Mouse (Mus musculus) ovary, postnatal 36 days (tissue): Measurements from ENCODE around the gene Slc12a8.

ENCODE experiments used
- DNase-seq: peaks from one replicate; pipeline ENCODE4 v3.0.0; 2022; ENCODE audit warnings: low spot score, mixed read lengths

Gene Slc12a8

DNA sequence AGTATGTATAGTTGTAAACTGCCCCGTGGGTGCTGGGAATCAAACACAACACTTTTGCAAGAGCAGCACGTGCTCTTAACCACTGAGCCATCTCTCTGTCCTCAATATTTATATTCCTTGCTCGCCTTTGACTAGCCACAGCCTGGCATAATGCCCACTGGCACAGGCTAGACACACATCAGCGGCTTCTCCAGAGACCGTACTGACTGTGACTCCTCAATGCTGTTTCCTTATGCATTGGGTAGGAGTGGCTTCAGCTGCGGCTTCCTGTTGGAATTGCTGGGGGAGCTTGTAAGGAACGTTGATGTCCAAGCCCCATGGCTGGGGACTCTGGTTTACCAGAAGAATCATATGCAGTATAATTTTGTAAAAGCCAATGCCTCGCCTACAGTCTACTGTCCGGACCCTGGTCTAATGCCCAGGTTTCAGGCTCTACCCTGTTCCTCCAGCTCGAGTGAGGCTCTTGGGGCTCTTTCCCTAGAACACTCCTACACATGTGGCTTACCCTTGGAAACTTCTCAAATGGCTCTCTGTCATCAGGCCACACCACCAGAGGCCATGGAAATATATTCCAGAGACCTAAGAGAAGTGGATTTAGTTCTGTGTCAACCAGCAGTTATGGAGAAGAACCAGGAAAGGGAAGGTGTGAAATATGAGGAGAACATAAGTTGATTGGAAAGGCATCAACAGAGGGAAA, 158.2 kb downstream of the Slc12a8 start:
- DNase-seq, result no peak

DNA sequence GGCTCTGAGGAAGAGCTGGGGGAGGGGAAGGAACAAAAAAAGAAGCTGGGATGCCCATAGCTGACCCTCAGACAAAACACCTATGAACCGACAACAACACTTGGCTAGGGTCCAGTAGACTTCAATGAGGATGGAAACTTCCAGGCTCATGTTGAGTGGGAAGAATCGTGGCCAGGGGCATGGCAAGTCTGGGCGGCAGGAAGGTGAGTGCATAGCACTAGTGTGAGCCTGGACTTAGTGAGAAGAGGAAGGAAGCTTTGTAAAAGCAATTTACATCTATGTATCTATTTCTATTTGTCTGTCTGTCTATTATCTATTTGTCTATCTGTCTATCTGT, 158.7 kb downstream of the Slc12a8 start:
- DNase-seq, result no peak

DNA sequence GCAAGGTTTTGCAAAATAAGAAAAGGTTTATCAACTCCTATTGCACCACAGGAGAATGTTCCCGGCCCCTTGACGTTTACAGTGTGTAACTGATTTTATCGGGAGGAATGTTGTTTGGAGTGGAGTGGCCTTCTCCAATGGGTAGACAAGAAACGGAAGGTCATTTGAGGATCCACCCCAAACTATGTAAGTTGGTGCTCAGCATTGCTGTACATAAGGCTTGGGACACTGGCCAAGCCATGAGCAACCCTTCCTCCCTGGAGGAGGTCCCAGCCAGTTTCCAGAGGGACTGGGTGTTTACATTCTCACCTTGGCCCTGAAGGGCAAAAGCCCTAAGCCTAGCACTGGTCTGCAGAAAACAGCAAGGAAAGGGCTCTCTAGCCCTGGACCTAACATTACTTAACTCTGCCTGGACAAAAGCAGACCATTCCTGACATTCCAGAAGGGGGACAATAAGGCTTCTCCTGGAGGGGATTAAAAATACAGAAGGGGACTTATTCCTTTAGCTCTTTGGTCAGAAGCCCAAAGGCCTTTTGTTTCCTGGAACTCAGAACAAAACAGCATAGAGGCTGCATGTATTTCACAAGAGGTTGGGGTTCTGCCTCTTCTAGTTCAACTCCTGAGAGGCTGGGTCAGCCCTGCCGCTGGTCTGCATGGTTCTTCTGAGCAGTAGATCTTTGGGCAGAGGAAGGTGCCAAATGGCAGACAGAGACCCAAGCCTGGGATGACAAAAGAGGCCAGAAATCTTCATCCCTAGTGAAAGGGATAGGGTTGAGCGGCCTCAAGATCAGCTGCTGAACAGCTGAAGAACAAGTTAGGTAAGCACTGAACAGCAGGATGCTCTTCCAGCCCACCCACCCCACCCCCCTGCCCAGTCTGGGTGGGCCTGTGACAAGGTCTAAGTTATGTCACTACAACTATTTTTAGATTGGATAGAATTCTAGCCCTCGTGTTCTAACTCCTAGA, 159.5 kb downstream of the Slc12a8 start:
- peak; percentile 59 for DNase-seq

DNA sequence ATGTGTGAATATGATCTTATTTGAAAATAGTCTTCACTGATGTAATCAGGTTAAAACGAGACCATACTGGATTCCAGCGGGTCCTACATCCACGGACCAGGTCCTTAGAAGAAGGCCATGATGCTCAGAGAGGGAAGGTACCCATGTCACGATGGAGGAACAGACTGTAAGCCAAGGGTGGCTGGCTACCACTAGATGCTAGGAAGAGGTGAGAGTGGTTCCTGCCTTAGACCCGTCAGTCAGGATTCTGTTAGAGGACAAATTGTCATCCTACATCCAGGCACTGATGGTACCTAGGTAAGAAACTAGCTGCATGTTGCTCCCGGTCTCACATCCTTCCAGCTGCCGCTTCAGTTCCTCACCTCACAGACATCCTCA, 160.2 kb downstream of the Slc12a8 start:
- no peak for DNase-seq

DNA sequence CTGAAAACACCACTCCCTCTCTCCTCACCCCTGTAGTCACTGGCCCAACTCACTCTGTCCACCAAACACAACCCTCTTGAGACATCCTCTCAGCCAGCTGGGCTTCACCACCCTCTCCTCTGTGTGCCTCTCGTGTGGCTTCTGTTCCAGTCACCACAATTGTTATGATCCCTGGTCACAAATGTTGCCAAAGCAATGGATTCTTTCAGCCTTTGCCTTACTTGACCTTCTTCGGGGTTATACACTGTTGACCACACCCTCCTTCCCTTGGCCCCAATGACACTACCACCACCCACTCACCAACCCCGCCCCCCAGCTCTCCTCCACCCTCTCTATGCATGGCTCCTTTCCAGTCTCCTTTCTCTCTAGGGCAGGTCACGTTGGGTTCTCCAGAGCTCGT, 160.8 kb downstream of the Slc12a8 start:
- no peak for DNase-seq

DNA sequence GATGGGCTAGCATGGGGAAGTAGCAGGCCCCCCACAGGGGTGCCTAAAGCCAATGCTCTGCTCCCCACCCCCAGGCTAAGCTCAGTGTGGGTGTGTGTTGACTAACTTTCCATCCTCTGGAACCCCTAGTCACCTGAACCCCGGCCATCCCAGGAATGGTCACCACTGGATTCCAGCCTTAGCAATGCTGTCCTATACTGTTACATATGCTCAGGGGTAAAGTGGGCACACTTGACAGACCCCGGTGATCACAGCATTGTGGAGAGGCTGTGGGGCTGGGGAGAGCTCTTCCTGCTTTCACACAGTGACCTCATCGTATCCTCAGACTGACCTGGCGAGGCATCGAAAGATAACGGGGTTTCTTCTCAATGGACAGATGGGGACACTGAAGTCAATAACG, 163.1 kb downstream of the Slc12a8 start:
- no peak for DNase-seq

DNA sequence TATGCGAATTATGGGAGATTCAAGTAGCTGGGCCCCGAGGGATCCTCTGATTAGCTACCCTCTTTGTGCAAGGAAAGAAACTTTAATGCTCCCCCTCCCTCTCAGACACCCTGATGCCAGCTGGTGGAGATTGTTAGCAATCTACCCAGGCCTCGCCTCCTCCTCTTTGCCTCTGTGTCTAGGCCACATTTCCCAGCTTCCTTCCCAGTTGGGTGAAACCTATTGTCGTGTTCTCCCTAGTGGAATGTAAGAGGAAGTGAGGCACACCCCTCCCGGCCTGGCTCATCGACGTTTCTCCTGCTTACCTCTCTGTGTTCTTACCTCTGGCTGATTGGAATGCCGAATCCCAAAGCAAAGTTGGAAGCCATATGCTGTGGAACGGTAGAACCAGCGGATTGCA, 163.7 kb downstream of the Slc12a8 start:
- no peak for DNase-seq

DNA sequence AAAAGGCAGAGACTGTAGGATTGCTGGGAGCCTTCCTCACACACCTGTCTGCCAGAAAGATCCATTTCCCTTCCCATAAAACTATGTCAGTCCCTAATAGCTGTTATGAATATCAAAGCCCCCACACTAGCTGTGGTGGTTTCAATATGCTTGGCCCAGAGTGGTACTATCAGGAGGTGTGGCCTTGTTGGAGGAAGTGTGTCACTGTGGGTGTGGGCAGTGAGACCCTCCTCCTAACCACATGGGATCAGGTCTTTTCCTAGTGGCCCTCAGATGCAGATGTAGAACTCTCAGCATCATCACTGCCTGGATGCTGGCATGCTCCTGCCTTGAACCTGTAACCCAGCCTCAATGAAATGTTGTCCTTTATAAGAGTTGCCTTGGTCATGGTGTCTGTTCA, 164.5 kb downstream of the Slc12a8 start:
- DNase-seq, result no peak

DNA sequence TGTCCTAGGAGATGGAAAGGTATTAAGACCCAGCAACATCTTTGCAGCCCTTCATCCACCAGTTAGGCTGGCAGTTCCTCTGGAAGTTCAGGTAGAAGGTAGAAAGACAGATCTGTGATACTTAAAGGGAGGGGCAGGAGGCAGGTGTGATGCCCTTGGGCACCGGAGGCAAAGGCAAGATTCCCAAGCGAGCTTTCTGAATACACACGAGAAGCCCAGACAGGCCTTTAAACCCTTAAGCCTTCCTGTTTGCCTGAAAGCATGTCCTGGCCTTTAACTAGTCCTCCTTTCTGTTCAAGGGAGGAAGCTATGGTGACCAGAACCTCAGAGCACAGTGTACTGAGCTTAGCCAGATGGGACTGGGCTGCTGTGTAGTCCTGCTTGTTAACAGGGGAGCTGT, 165.5 kb downstream of the Slc12a8 start:
- DNase-seq, result no peak

DNA sequence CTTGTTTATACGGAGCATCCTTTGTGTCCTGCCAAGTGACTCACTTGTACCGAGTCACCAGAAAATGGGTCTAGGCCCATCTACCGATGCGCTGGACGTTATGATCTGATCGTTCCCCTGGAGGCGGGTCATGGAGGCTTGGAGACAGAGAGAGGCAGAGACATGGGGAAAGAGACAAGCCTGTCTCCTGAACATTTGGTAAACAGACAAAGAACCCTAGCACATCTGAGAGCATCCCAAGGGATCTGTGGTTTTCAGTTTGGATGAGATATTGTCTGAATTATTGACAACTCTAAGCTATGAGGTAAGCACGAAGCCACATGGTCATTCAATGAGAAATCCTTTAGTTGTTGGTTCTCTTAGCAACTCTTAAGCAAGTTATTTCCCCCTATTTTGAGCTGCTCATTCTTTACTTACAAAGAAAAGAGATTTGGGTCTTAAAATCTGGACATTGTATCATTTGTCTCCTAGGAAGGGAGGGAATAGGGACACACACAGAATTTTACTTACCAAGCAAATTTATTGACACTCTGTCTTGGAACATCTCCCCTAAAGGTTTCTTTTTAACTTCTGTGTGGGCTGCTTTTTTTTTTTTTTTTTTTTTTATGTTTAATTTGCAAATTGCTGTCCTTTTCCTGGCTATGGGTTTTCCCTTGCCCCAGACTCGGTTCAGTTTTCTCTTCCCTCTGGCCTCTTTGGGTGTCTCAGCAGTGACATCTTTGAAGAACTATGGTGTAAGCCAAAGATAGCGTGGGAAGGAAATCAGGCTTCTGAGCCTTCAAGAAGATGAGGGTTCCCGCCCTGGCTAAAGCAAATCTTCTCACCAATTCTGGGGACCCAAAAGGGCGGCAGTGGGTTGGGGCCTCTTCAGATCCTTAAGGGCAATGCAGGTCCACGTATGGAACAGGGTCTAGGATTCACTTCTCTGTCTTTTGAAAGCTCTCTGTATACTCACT, 166.4 kb downstream of the Slc12a8 start:
- no peak for DNase-seq

DNA sequence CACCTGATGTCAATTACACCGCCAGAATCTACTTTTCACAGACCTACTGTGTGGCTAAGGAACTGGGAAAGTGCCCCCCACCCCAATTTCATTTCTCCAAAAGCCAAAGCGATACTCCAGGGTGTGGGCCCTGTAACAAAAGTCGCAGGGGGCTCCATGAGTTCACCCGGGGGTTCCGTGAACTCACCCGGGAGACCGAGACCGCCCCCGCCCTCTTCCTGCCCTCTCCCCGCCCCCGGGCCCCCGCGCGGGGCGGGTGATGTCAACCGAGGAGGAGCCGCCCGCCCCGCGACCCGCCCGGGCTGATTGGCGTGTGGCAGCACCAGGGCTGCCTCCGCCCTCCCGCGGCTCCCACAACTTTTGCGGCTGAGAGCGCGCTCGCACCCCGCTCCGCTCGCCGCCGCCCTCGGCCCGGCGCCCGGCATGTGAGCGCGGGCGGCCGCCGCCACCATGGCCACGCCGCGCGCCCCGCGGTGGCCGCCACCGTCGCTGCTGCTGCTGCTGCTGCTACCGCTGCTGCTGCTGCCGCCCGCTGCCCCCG, 167.1 kb downstream of the Slc12a8 start, which contains the start of gene Heg1:
Heg1 (plus strand) TSS at position 209 of the 541 bp plus-strand sequence.
- DNase-seq, result peak; percentile 87

DNA sequence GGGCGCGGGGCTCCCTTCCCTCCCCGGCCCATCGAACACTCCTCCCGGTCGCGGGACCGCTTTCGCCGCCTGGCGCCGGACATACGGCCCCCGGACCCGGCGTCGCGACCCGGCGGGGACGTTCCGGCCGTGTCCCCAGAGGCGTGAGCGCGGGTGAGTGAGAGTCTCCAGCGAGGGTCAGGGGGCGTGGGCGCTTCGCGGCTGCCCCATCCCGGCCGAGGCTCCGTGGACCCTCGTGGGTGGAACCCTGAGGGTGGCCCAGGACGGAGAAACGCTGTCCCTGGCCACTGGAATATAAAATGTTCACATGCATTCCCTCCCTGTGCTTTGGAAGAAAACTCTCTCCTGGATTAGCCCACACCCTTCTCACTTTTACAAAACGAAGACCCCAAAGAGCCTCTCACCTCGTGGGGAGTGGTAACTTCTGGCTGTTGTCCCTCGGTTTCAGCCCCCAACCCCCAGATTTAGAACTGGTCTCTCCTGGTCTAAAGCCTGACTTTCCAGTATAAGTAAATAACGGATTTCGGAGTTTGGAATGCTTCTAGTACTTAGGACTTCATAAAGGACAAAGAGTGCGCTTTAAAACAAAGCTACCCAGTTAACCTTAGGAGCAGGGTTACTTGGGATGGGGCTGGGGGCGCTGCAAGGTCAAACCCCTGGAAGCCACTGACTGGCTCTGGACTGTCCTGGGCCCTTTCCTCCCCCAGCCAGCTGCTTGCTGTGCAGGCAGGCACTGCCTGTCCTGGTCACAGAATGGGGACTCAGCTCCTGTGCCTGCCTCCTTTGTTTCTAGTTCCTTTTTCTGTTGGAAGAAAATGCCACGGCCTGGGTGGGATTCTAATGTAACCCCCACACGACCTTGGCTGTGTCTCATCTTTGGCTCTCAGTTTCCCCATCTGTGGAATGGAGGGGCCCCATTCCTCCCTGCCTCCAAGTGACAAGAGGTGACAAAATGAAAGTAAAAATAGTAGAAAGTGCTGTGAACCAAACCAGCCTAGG, 167.9 kb downstream of the Slc12a8 start:
- no peak for DNase-seq

DNA sequence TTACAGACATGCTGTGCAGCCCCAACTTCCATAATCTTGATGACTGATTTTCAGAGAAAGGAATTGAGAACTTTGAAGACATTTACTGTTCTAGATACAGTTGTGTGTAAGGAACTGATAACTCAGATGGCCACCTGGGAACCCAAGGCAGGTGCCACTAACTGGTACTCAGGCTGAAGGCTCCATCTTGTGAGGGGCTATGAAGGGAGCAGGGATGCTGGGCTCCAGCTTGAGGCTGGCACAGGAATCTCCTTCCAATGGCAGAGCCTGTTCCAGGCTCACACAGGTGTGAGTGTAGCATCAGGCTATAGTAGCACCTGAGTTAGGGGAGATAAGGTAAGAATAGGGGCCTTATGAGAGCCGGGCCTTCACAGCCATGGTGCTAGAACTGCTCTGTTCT, 168.9 kb downstream of the Slc12a8 start:
- no peak for DNase-seq

DNA sequence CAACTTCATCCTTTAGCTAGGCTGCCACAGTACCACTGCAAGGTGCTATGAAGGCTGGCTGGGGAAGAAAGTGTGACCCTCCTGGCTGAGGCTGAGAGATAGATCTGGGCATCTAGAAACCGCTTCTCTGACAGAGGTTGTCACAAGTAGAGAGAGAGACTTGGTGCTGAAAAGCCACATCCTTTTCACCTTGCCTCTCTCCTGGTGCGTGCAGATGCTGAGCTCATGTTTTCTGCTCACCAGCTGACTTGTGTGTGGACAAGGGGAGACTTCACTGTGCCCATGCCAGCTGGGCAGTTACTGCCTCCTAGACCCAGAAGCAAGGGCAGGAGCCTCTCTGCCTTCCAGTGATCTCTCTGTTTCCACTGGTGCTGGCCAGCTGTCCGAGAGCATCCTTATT, 170.6 kb downstream of the Slc12a8 start:
- no peak for DNase-seq

DNA sequence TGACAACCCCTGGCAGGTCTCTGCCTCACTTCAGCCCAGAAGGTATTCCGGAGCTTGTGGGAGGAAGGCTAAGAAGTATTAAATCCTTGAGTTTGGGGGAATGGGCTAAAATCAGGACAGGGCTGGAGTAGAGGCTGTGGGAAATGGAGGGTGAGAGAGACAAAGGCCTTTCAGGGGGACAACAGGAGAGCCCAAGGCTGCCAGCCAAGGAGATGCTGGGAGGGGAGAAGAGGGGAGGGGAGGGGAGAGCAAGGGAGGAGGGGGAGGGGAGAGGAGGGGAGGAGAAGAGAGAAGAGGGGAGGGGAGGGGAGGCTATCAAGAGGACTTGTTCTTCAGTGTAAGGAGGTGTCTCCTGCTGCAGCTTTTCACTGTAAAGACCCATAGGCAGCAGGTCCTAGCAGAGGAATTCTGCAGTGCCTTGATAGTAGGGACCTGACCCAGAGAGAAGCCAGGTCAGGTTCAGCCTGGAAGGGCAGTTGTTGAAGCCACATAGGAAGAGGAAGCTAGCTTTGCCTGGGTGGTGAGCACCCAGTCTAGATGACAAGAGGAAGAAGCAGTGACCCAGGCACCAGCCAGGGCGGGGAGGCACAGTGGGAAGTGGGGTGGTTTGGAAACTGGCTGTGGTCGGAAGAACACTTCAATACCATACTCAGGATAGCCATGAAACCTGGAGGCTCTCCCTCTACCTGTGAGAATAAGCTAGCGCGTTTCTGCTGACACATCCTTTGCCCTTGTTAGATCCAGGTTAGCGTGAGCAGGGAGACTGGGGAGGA, 174.0 kb downstream of the Slc12a8 start:
- no peak for DNase-seq

DNA sequence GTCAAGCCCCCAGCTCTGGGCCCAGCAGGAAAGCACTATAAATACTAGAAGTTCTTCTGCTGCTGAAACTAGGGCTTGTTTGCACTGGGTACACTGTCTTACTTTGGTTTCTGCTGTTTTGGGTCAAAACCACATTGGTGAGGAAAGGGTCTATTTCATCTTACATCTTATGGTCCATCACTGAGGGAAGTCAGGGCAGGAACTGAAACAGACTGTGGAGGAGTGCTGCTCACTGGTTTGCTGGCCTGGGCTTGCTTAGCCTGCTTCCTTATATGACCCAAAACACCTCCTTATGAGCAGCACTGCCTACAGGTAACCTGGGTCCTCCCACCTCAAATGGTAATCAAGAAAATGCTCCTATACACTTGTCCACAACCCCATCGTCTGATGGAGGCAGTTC, 176.4 kb downstream of the Slc12a8 start:
- no peak for DNase-seq

DNA sequence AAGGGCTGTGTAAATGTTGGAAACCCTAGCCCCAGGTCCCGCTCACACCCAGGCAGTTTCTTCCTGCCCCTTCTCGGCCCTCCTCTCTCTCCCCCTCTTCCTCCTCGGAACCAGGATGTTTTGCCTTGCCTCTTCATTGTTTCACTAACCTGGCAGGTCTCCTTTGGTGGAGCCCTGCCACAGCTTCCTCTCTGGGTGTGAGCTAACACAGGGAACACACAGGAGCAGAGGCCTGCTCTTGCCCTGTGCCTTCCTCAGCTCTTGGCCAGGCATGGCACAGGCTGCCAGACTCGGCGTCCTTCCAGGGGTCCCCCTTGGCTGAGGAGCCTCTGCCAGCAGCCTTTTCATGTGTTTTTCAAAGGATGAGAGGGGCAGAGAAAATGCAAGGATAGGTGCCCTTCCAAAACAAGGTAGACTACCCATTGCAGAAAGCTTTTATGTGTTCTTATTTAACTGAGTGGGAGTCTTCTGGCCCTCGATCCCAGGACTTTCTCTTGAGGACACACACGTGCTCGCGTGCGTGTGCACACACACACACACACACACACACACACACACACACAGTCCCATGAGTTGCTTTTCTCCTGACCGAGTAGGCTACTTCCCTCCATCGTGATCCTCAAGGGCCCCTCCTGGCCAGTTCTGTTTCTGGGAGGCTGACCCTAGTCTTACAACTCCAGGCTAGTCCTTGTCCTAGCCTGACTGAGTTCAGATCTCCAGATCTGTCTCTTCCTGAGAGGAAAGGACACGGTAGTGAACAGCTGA, 179.9 kb downstream of the Slc12a8 start:
- peak; percentile 62 for DNase-seq

DNA sequence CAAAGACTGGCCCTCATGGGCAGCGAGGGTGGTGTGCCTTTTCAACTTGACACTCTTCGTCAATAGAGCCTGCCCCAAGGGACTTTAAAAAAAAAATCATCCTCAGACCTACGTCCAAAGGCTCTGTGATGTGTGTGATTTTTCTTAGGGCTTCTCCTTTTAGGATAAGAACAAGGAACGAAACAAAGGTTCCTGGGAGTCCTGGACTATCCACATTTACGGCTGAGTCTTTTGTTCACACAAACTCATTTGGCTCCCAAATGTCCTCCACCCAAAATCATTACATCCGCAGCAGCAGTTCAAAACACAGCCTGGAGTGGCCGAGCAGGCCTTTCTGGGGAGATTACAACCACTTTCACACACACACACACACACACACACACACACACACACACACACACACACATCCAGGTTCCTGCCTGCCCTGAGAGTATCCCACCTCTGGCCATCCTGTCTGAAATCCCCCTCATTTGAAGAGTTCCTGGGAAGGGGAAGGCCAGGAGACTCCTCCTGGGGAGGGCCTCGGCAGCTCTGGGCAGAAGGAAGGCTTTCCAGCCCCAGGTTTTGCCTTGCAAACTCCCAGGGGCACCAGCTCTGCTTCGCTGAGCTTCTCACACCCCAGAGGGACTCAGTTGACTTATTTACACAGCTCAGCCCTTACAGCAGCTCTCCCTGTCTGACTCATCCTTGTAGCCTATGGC, 180.6 kb downstream of the Slc12a8 start:
- DNase-seq, result no peak
